Mouse (Mus musculus) ES-E14 (cell line): ENCODE data around the gene Glo1. TPM values are rescaled to one million over a fixed set of nuclear protein-coding genes. Genes with fewer than 3 reads are reported as not detected.

ENCODE experiments used
- DNase-seq: peaks from one replicate; pipeline ENCODE4 v3.0.0-alpha.2; 2013; ENCODE audit warnings: low read depth, low spot score
- H3K27ac ChIP-seq: 2 replicates; pipeline ENCODE4 v1.5.1; 2012; ENCODE audit warnings: low read depth, mild to moderate bottlenecking, low read length, moderate library complexity, mixed read lengths; ENCODE audit not compliant: poor library complexity, insufficient read depth, severe bottlenecking
- H3K36me3 ChIP-seq: 2 replicates; pipeline ENCODE4 v1.6.1; 2012; ENCODE audit warnings: mild to moderate bottlenecking, low read length, moderate library complexity, mixed read lengths; ENCODE audit not compliant: control insufficient read depth, poor library complexity, insufficient read depth, severe bottlenecking
- H3K4me1 ChIP-seq, 2 experiments: fragments of 150-350 bp in 1 of 2; sonication (generic) in 1 of 2; 2 replicates each; pipeline ENCODE4 v1.6.1; 2012; ENCODE audit warnings: low read length in 2 of 2, mild to moderate bottlenecking in 1 of 2, mixed read lengths in 1 of 2; ENCODE audit not compliant: control insufficient read depth in 2 of 2, insufficient read depth in 2 of 2, poor library complexity in 1 of 2
- H3K4me3 ChIP-seq, 2 experiments: fragments of 150-350 bp in 1 of 2; sonication (generic) in 1 of 2; 2 replicates each; pipeline ENCODE4 v1.5.1; 2012; ENCODE audit warnings: low read length in 2 of 2, low read depth in 1 of 2, mild to moderate bottlenecking in 1 of 2, mixed read lengths in 1 of 2; ENCODE audit not compliant: insufficient read depth in 1 of 2, poor library complexity in 1 of 2, severe bottlenecking in 1 of 2
- H3K9ac ChIP-seq: 2 replicates; pipeline ENCODE4 v1.6.1; 2012; ENCODE audit warnings: low read depth, mild to moderate bottlenecking, low read length, mixed read lengths; ENCODE audit not compliant: poor library complexity, insufficient read depth, severe bottlenecking
- H3K9me3 ChIP-seq: fragments of 150-350 bp; sonication (generic); 2 replicates; pipeline ENCODE4 v1.6.1; 2012; ENCODE audit warnings: low read depth, mild to moderate bottlenecking, low read length; ENCODE audit not compliant: control insufficient read depth, insufficient read depth
- CHD2 ChIP-seq: IDR thresholded peaks from 2 replicates; pipeline ENCODE4 v1.6.1; 2014; ENCODE audit warnings: mild to moderate bottlenecking, low read depth, low read length, inconsistent platforms
- HCFC1 ChIP-seq: IDR thresholded peaks from 2 replicates; pipeline ENCODE4 v1.6.1; 2012; ENCODE audit warnings: low read length, inconsistent platforms, borderline replicate concordance; ENCODE audit not compliant: insufficient read depth
- MAFK ChIP-seq: IDR thresholded peaks from 2 replicates; pipeline ENCODE4 v1.6.1; 2014; ENCODE audit warnings: mild to moderate bottlenecking, low read depth, low read length, inconsistent platforms; ENCODE audit not compliant: insufficient read depth
- ZC3H11A ChIP-seq: IDR thresholded peaks from 2 replicates; pipeline ENCODE4 v1.6.1; 2012; ENCODE audit warnings: low read depth, mild to moderate bottlenecking, inconsistent platforms, low read length, borderline replicate concordance
- ZNF384 ChIP-seq: IDR thresholded peaks from 2 replicates; pipeline ENCODE4 v1.6.1; 2012; ENCODE audit warnings: low read depth, low read length, inconsistent platforms
- in situ Hi-C, 2 experiments: fragments of 600-800 bp; cut with MboI; formaldehyde crosslinking; loops; one replicate each; pipeline ENCODE4 v1.15.1; 2025; ENCODE audit warnings: low sequenced_read_pairs in 2 of 2, inconsistent platforms in 1 of 2; ENCODE audit not compliant: unreplicated experiment in 2 of 2
- total RNA-seq: library from RNA; depleted of rRNA; stranded (reverse); fragments of 300-350 nt; gene quantifications from 2 replicates; pipeline ENCODE4 v1.2.3, GENCODE M21; 2012

Gene Glo1
- total RNA-seq, 1 experiment = 283 TPM

GRCm38 (mm10) chr17:30604296-30604695, 22.4 kb downstream of the Glo1 start:
- Histone ChIP-seq H3K9me3 (no peaks in the 10 kb centered on the region), H3K4me3 (no peak overlapping the region), H3K4me1 (peaks cover 38 to 56% of the 10 kb centered on the region in 2 experiments), H3K9ac (peak overlapping the region; percentile 37; the same call in 1 of the 2 replicates), H3K36me3 (peaks cover 19% of the 10 kb centered on the region; the same call in 1 of the 2 replicates), H3K27ac (peak overlapping the region; percentile 4)
- DNase-seq = no peak
- TF ChIP-seq MAFK = no peak
- TF ChIP-seq ZNF384 = no peak
- no peak for TF ChIP-seq CHD2
- no peak for TF ChIP-seq HCFC1
- no peak for TF ChIP-seq ZC3H11A
- in situ Hi-C loops = no loop called here

- Histone ChIP-seq H3K4me3 (peak overlapping the region; percentile 51 to 53), H3K36me3 (peaks cover 26% of the 10 kb centered on the region), H3K4me1 (peaks cover 32 to 51% of the 10 kb centered on the region in 2 experiments), H3K9me3 (no peaks in the 10 kb centered on the region), H3K27ac (peak overlapping the region; percentile 78), H3K9ac (peak overlapping the region; percentile 62)
- in situ Hi-C loops = no loop called here
- TF ChIP-seq HCFC1 = no peak
- no peak for TF ChIP-seq ZC3H11A
- TF ChIP-seq ZNF384 = no peak
- no peak for TF ChIP-seq MAFK
- TF ChIP-seq CHD2 = no peak
- no peak for DNase-seq
Measured at GRCm38 (mm10) chr17:30602175-30602574, 24.5 kb downstream of the Glo1 start.

- peak; percentile 66 for DNase-seq
- H3K36me3 ChIP-seq = peaks cover 41% of the 10 kb centered on the region
- H3K9me3 ChIP-seq = no peaks in the 10 kb centered on the region
- H3K4me1 ChIP-seq = peaks cover 34 to 44% of the 10 kb centered on the region in 2 experiments
- H3K27ac ChIP-seq = peak overlapping the region; percentile 92; the same call in 1 of the 2 replicates
- in situ Hi-C loops = no loop called here
- peak overlapping the region; percentile 46; the same call in 1 of the 2 replicates for H3K9ac ChIP-seq
- TF ChIP-seq HCFC1 (no peak), ZNF384 (no peak), ZC3H11A (no peak), CHD2 (no peak), MAFK (no peak)
- peak overlapping the region; percentile 6 to 21; a peak in 2 of 4 replicates for H3K4me3 ChIP-seq
Measured at GRCm38 (mm10) chr17:30598300-30598699, 28.4 kb downstream of the Glo1 start.

DNA sequence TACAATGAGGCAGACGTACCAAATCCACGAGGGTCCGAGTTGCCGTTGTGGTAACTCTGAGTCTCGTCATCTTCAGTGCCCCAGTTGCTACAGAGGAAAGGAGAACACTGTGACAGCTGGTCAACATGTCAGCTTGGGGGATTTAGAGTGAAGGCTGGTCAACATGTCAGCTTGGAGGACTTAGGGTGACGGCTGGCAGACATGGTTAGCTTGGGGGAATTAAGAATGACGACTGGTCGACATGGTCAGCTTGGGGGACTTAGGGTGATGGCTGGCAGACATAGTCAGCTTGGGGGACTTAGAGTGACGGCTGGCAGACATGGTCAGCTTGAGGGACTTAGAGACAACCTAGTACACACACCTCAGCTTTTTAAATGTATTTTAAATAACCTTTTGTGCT, 28.9 kb downstream of the Glo1 start:
- Histone ChIP-seq H3K27ac (peak overlapping the region; percentile 19), H3K36me3 (peaks cover 42% of the 10 kb centered on the region)
- no peak for TF ChIP-seq ZC3H11A
- TF ChIP-seq ZNF384 = no peak
- no peak for TF ChIP-seq HCFC1
- no peak for TF ChIP-seq MAFK
- TF ChIP-seq CHD2 = no peak

More for the DNA sequence above, 28.9 kb downstream of the Glo1 start:
- peaks cover 34 to 43% of the 10 kb centered on the region in 2 experiments for H3K4me1 ChIP-seq
- no peak overlapping the region; the same call in 1 of the 2 replicates for H3K9ac ChIP-seq
- no peak overlapping the region for H3K4me3 ChIP-seq
- DNase-seq = no peak
- in situ Hi-C loops = no loop called here
- H3K9me3 ChIP-seq = no peaks in the 10 kb centered on the region
